Mouse (Mus musculus) embryonic facial prominence, embryonic 14.5 days (tissue): ENCODE data around the gene Palm2. TPM values are rescaled to one million over a fixed set of nuclear protein-coding genes. Genes with fewer than 3 reads are reported as not detected.

Experiments
- ATAC-seq: fragments of 200-750 bp; cut with Nextera tagmentation; 2 replicates; pipeline ENCODE4 v1.8.0; 2017; ENCODE audit warnings: low read depth, moderate number of reproducible peaks, moderate TSS enrichment
- DNase-seq: peaks from one replicate; pipeline ENCODE4 v3.0.0-alpha.2; 2015; ENCODE audit warnings: low spot score
- H3K27ac ChIP-seq: fragments of 300-500 bp; sonication (generic); replicated peaks from 2 replicates; pipeline ENCODE4 v1.5.1; 2014; ENCODE audit warnings: low read depth, mild to moderate bottlenecking, low read length, moderate library complexity
- H3K27me3 ChIP-seq: fragments of 300-500 bp; sonication (generic); replicated peaks from 2 replicates; pipeline ENCODE4 v1.6.1; 2014; ENCODE audit warnings: low read length; ENCODE audit not compliant: control insufficient read depth, insufficient read depth
- H3K36me3 ChIP-seq: fragments of 300-500 bp; sonication (generic); 2 replicates; pipeline ENCODE4 v1.6.1; 2014; ENCODE audit warnings: low read length, mixed read lengths; ENCODE audit not compliant: control insufficient read depth, insufficient read depth
- H3K4me1 ChIP-seq: fragments of 300-500 bp; sonication (generic); 2 replicates; pipeline ENCODE4 v1.6.1; 2014; ENCODE audit warnings: antibody characterized with exemption, low read length; ENCODE audit not compliant: control insufficient read depth, insufficient read depth
- H3K4me2 ChIP-seq: fragments of 300-500 bp; sonication (generic); 2 replicates; pipeline ENCODE4 v1.6.1; 2014; ENCODE audit warnings: low read depth, mild to moderate bottlenecking, low read length, moderate library complexity, mixed read lengths
- H3K4me3 ChIP-seq: fragments of 300-500 bp; sonication (generic); 2 replicates; pipeline ENCODE4 v1.5.1; 2014; ENCODE audit warnings: low read depth, mild to moderate bottlenecking, low read length
- H3K9ac ChIP-seq: fragments of 300-500 bp; sonication (generic); 2 replicates; pipeline ENCODE4 v1.6.1; 2014; ENCODE audit warnings: low read depth, mild to moderate bottlenecking, low read length, moderate library complexity, mixed read lengths
- H3K9me3 ChIP-seq: fragments of 300-500 bp; sonication (generic); 2 replicates; pipeline ENCODE4 v1.6.1; 2016; ENCODE audit warnings: low read length; ENCODE audit not compliant: control insufficient read depth
- WGBS: fragments of 180-500 bp; shearing (Covaris S2); extraction: QIAGEN DNeasy Blood & Tissue Kit; methylation state at CpG from one replicate; pipeline ENCODE4 v1.1.7; 2014; 5-methylcytosine and 5-hydroxymethylcytosine counted together
- polyA plus RNA-seq: library from polyadenylated mRNA; unstranded; fragments of >200 nt; fragmentation: Nextera tagmentation; extraction: Ambion mirVana; gene quantifications from 2 replicates; pipeline ENCODE4 v1.2.1, GENCODE M21; 2014

Palm2 gene
- polyA plus RNA-seq, 1 experiment from 2014 or later = 7.6 TPM

GRCm38 (mm10) chr4:57568268-57569068, 134.4 kb downstream of the Palm2 start:
- Histone ChIP-seq H3K27ac (peak overlapping the region; percentile 91), H3K4me1 (peaks cover 22% of the 10 kb centered on the region), H3K27me3 (no peaks in the 10 kb centered on the region), H3K9me3 (no peaks in the 10 kb centered on the region), H3K9ac (peak overlapping the region; percentile 80), H3K4me2 (peak overlapping the region; percentile 76), H3K36me3 (no peaks in the 10 kb centered on the region), H3K4me3 (peak overlapping the region; percentile 59)
- no peak for DNase-seq
- ATAC-seq = peak; percentile 13
- 18% methylated on average over 17 of the region's 19 CpGs for WGBS

GRCm38 (mm10) chr4:57569069-57569355, 135.0 kb downstream of the Palm2 start:
- Histone ChIP-seq H3K27me3 (no peaks in the 10 kb centered on the region), H3K36me3 (no peaks in the 10 kb centered on the region), H3K27ac (peak overlapping the region; percentile 91), H3K4me3 (peak overlapping the region; percentile 59), H3K4me1 (peaks cover 22% of the 10 kb centered on the region), H3K4me2 (peak overlapping the region; percentile 76), H3K9me3 (no peaks in the 10 kb centered on the region), H3K9ac (peak overlapping the region; percentile 80)
- WGBS = 37% methylated on average over 4 of the region's 4 CpGs
- peak; percentile 78 for DNase-seq
- no peak for ATAC-seq

- peak; percentile 62 for DNase-seq
- Histone ChIP-seq H3K4me2 (peak overlapping the region; percentile 76), H3K27ac (peak overlapping the region; percentile 91; the same call in 1 of the 2 replicates), H3K36me3 (no peaks in the 10 kb centered on the region), H3K4me3 (peak overlapping the region; percentile 59), H3K9me3 (no peaks in the 10 kb centered on the region), H3K4me1 (peaks cover 22% of the 10 kb centered on the region), H3K27me3 (no peaks in the 10 kb centered on the region), H3K9ac (peak overlapping the region; percentile 80; the same call in 1 of the 2 replicates)
- 37% methylated on average over 6 of the region's 6 CpGs for WGBS
- ATAC-seq = no peak
Measured at GRCm38 (mm10) chr4:57569711-57570110, 135.7 kb downstream of the Palm2 start.

DNA sequence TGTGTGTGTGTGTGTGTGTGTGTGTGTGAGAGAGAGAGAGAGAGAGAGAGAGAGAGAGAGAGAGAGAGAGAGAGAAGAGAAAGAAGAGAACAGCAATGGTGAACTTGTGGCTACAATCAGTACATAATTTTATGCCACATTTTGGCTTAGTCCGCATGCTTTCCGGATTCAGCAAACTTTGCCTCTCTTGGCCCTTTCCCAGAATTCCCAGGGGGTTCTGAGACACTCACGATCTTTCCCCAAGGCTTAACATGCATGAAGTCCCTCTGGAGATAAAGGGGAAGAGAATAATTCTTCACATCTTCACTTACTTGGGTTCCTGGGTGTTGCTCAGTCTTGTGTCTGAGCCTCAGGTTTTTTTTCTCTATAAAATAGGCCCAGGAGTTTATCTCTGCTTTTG, 136.2 kb downstream of the Palm2 start:
- ATAC-seq = no peak
- Histone ChIP-seq H3K27ac (no peak overlapping the region), H3K4me3 (no peak overlapping the region), H3K27me3 (no peaks in the 10 kb centered on the region), H3K9me3 (no peaks in the 10 kb centered on the region), H3K4me1 (peaks cover 22% of the 10 kb centered on the region), H3K9ac (no peak overlapping the region), H3K4me2 (peak overlapping the region; percentile 76), H3K36me3 (no peaks in the 10 kb centered on the region)
- 45% methylated on average over 3 of the region's 3 CpGs for WGBS
- no peak for DNase-seq

GRCm38 (mm10) chr4:57574181-57574580, 140.1 kb downstream of the Palm2 start:
- H3K9me3 ChIP-seq = no peaks in the 10 kb centered on the region
- no peak overlapping the region for H3K4me2 ChIP-seq
- no peaks in the 10 kb centered on the region for H3K27me3 ChIP-seq
- H3K9ac ChIP-seq = no peak overlapping the region
- no peak overlapping the region for H3K27ac ChIP-seq
- no peak overlapping the region for H3K4me3 ChIP-seq
- 95% methylated on average over 3 of the region's 3 CpGs for WGBS
- no peak for DNase-seq
- H3K36me3 ChIP-seq = no peaks in the 10 kb centered on the region
- ATAC-seq = no peak
- peaks cover 19% of the 10 kb centered on the region for H3K4me1 ChIP-seq

- H3K9ac ChIP-seq = no peak overlapping the region
- peaks cover 14% of the 10 kb centered on the region for H3K4me1 ChIP-seq
- H3K4me3 ChIP-seq = no peak overlapping the region
- DNase-seq (no peak), ATAC-seq (no peak)
- no peak overlapping the region for H3K4me2 ChIP-seq
- no peaks in the 10 kb centered on the region for H3K27me3 ChIP-seq
- 76% methylated on average over 6 of the region's 6 CpGs for WGBS
- H3K27ac ChIP-seq = no peak overlapping the region
- H3K9me3 ChIP-seq = no peaks in the 10 kb centered on the region
- H3K36me3 ChIP-seq = no peaks in the 10 kb centered on the region
Measured at GRCm38 (mm10) chr4:57574646-57575045, 140.6 kb downstream of the Palm2 start.

DNA sequence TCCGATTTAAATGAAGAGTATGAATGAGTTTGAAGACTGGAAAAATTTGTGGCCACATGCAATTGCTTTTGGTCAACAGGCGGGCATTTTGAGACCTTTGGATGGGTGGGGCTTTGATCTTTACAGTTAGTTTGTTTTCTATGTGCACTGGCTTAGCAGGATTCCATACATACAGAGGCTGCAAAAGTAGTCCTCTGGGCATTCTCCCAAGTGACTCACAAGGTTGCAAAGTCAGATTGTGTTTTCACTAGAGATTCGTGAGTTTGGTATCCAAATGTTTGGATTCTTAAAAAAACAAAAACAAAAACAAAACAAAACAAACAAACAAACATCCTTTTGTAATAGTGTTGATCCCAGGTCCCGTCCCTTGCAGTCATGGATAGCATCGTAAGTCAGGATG, 141.6 kb downstream of the Palm2 start:
- ATAC-seq = no peak
- no peak overlapping the region for H3K4me2 ChIP-seq
- no peaks in the 10 kb centered on the region for H3K36me3 ChIP-seq
- no peak overlapping the region for H3K27ac ChIP-seq
- no peaks in the 10 kb centered on the region for H3K27me3 ChIP-seq
- peaks cover 4% of the 10 kb centered on the region for H3K4me1 ChIP-seq
- no peak overlapping the region for H3K9ac ChIP-seq
- H3K9me3 ChIP-seq = no peaks in the 10 kb centered on the region
- H3K4me3 ChIP-seq = no peak overlapping the region
- no peak for DNase-seq
- 69% methylated on average over 5 of the region's 5 CpGs for WGBS

- WGBS = 73% methylated on average over 11 of the region's 11 CpGs
Measured at GRCm38 (mm10) chr4:57576095-57576494, 142.0 kb downstream of the Palm2 start.

DNA sequence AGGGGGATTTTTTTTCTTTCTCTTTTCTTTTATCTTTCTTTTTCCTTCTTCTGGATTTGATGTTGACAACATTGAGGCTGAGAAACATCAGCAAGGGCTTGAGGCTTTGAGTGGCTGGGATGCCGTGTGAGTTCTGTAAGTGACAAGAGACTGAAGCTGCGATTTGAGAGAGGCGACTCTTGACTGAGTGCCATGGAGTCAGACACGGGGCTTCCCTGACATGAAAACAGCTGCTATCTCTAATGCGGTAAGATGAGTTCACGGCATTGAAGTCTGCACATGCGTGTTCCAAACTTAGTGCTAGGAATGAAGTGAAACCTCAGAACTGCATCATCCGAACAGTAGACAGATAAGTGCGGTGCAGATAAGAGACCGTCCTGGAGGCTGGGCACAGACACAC, 145.6 kb downstream of the Palm2 start:
- Histone ChIP-seq H3K36me3 (no peaks in the 10 kb centered on the region), H3K4me3 (no peak overlapping the region), H3K4me2 (no peak overlapping the region), H3K9me3 (no peaks in the 10 kb centered on the region), H3K4me1 (no peaks in the 10 kb centered on the region), H3K27ac (no peak overlapping the region), H3K9ac (no peak overlapping the region), H3K27me3 (no peaks in the 10 kb centered on the region)
- no peak for ATAC-seq
- DNase-seq = peak; percentile 50
- WGBS = 69% methylated on average over 10 of the region's 10 CpGs

More at GRCm38 (mm10) chr4:57576095-57576494, 142.0 kb downstream of the Palm2 start:
- Histone ChIP-seq H3K27me3 (no peaks in the 10 kb centered on the region), H3K27ac (no peak overlapping the region), H3K4me1 (no peaks in the 10 kb centered on the region), H3K9ac (no peak overlapping the region), H3K9me3 (no peaks in the 10 kb centered on the region), H3K4me2 (no peak overlapping the region), H3K36me3 (no peaks in the 10 kb centered on the region), H3K4me3 (no peak overlapping the region)
- DNase-seq (no peak), ATAC-seq (no peak)
